Mouse (Mus musculus) cerebellum, adult 11 months (tissue): Measurements from ENCODE around the gene Herc2.

Experiments
- DNase-seq: peaks from one replicate; pipeline ENCODE4 v3.0.0; 2022

Gene Herc2

DNA sequence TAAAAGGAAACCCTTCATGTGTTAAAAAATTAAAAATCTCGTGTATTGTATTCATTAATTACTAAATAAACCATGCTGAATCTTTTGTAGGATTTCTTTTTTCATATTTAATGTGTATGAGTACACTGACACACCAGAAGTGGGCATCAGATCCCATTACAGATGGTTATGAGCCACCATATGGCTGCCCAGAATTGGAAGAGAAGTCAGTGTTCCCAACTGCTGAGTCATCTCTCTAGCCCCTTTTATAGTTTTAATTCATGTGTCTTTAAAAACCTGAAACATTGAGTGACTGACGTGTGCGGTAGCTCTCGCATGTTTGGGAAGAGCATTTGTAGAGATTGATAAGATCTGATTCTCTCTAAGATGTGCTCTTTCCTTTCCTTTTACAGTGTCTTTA lies 21.7 kb downstream of the Herc2 start:
- no peak for DNase-seq

DNA sequence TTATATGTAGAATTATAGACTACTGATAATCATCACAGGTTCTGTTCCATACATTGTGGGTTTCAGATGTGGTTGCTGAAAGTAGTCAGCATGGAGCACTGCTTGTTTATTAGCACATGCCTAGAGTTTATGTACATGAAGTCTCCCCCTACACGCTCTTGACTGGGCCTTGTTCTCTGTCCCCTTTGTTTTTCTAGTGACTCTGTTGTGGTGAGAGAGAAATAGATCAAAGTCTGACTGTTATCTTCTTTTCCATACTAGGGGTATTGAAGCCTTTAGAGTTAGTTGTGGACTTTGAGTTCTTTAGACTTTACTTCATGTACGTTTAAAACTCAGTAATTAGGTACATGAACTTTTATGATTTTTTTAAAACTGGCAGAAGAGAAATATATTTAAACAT lies 33.0 kb downstream of the Herc2 start:
- no peak for DNase-seq

DNA sequence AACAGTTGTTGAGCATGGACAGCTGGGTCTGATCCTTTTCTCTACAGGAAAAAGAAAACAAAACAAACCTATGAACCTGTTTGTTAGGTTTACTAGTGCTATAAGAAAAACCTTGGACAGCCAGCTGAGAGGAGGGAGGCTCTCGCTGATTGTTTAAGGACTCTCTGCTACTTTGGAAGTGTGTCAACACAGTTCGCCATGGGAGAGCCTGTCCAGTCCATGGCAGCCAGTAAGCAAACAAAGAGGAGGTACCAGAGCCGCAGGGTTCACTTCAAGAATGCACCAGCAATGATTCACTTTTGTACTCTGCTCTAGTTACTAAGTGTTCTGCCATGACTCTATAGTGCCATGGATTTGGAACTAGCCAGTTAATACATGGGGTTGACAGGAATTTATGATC lies 39.1 kb downstream of the Herc2 start:
- DNase-seq, result no peak

DNA sequence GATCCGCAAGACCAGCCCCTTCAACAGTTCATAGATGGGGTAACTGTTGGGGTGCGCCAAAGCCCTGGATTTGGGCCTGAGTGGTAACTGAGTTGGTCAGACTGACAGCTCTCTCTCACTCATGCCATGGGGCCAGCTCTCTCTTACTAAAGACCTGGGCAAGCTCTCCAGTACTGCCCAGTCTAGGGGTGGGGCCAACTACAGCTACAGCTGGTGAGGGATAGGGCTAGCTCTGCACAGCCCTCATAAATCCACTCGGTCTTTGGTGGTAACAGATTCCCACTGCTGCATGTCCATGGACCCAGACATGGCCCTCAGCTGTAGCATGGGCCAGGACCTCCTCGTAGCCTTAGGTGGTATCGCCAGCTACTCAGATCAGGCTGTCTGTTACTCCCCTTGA lies 41.4 kb downstream of the Herc2 start:
- DNase-seq, result no peak

DNA sequence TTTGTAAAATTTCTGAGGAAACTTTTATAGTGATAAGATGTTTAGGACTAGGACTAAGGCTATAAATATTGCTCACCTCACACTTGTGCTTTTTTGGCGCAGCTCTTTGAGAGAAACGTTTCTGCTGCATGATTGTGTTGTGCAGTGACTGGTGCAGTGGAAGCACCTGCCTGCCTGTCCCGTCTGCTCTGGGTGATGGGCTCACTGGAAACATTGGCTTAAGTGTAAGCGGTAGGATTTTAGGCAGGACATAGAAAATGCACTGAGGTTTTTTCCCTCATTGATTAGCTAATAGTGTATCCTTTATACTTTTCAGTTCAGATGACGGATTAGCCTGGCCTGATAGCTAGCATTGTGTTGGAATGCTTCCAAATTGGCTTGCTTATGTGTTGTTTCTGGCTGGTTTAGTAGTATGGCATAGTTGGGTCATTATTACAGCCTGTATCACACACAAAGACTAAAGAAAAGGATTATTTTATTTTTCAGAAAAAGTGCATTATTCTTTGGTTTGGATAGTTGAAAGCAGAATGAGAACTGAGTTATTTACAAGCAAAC lies 52.4 kb downstream of the Herc2 start:
- DNase-seq, result no peak

DNA sequence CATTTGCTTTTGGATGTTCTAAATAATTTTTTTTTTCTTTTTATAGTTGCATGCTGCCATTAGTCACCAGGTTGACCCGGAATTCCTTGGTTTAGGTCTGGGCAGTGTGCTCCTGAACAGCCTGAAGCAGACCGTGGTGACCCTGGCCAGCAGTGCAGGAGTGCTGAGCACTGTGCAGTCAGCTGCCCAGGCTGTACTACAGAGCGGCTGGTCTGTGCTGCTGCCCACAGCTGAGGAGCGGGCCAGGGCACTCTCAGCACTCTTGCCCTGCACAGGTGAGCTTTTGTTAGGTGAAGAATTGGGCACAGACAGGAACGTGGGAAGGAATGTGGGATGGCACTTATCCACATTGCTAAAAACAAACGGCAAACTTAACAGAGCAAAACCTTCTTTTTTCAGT lies 63.0 kb downstream of the Herc2 start:
- DNase-seq, result no peak

DNA sequence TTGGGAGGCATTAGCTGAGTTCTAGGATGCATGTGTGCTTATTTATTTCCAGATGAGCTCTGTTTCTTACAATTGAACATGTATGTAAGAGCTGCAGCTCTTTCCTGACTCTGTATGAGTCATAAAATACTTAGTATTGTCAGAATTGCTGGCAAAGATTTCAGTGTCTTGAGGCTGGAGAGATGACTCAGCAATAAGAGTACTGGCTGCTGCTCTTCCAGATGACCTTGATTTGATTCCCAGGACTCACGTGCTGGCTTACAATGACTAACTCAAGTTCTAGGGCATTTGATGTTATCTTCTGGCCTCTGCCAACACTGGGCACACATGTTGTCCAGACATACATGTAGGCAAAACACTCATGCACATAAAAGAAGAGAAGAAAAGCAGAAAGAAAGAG lies 64.2 kb downstream of the Herc2 start:
- no peak for DNase-seq

DNA sequence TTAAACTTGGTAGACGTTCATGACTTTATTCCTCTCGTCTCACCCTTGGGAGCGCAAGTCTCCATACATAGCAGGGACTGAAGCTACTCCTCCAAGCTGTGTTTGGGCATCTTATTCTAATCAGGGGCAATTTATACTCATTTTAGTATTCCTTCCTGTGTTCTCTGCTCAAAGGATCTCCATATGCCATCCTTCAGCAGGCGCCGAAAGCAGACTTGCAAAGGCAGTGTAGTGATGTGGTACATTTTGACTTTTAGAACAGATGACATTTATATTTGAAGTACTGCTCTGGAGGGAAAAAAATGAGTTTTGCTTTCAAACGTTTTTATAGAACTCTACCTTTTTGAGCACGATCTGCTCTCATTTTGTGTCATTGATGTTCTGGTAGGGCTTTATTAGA lies 71.0 kb downstream of the Herc2 start:
- DNase-seq, result no peak

DNA sequence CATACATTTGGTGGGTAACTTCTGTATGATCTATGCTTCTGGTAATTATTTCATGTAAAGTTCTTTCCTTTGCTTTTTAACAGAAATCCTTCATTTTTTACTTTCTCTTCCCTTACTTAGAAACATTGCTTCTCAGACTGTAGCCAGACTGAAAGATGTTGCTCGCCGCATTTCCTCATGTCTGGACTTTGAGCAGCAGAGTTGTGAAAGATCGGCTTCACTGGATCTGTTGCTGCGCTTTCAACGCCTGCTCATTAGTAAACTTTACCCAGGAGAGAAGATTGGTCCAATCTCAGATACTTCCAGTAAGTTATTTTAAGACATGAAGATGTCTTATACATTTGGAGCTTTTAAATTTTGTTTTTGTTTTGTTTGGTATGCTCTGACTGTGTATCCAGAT lies 71.4 kb downstream of the Herc2 start:
- no peak for DNase-seq

DNA sequence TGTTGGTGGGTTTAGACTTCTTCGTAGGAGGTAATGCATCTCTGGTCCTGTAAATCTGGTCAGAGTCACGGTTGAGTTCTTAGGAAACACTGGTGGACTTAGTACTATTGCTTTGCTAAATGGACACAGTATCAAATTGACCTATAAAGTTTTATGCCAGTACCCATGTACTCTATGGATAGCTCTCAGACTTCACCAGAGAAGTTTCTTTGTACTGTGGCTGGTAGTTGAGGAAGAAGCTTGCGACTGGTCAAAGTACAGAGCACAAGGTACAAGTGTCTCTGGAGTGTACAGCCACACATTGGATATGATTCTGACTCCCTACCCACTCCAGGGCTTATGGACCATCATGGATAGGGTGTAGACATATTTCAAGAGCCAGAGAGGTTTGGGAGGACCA lies 78.1 kb downstream of the Herc2 start:
- no peak for DNase-seq

DNA sequence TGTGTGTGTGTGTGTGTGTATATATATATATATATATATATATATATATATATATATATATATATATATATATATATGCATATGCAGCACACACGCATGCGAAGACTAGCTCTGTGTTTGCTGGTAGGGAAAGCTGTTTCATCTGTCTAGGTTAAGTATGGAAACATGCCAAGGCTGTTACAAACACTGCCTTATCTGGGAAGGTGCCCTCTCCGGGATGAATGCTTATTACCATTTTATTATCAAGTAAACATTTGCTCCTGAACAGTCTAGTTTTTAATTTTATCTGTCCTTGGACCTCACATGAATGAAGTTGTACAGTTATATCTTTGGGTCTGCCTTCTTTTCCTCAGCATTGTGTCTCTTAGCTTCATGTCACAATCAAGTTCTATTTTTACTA lies 79.6 kb downstream of the Herc2 start:
- DNase-seq, result no peak

DNA sequence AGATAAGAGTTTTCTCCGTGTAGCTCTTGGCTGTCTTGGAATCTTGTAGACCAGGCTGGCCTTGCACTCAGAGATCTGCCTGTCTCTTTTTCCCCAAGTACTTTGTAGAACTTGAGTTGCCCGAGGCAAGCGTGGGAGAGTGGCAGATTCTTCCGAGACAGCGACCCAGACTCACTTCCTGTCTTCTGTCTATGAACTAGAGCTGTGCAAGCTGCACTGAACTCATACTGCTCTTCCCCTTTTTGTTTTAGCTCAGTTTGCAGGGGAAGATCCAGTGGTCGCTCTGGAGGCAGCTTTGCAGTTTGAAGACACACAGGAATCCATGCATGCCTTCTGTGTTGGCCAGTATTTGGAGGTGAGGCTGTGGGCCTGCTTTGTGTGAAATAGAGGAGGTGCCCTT lies 81.6 kb downstream of the Herc2 start:
- no peak for DNase-seq

DNA sequence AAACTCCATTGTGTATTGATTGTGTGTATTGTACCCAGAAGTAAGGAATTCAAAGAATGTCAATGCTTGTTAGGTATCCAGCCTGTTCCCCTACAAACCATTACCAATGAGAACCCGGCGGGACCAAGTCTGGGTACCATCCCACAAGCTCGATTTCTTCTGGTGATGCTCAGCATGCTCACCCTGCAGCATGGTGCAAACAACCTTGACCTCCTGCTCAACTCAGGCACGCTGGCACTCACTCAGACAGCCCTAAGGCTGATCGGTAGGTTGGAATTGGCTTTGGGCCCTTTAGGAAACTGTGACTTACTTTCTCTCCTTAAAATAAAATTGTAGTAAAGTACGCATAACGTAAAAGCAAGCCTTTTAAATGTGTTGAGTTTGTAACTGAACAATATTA lies 88.7 kb downstream of the Herc2 start:
- DNase-seq, result no peak

DNA sequence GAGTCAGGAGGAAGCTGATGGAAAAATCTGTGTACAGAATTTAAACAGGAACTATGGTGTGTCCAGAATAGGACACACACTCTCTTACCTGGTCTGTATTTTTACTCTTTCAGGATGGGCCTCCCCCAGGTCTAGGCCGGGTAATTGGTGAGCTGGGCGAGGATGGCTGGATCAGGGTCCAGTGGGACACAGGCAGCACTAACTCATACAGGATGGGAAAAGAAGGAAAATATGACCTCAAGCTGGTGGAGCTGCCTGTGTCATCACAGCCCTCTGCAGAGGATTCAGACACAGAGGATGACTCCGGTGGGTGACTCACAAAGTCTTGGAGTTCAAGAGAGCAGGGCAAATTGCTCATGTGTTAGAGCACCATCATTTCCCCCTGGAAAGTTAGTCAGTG lies 96.4 kb downstream of the Herc2 start:
- no peak for DNase-seq

DNA sequence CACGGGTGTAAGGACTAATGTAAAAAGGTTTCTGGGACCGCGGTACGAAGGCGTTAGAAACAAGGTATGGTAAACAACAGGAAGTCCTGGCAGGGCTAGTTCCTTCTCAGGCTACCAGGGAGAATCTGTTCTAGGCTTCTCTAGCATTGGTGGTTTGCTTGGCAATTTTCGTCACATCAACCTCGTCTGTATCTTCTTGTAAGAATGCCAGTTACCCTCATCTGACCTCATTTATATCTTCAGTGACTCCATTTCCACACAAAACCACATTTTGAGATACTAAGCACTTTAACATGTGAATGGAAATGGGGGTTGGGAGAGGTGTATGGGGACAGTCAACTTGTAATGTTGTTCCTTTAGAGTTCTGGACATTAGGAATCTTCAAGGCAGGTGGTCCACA lies 98.9 kb downstream of the Herc2 start:
- no peak for DNase-seq

DNA sequence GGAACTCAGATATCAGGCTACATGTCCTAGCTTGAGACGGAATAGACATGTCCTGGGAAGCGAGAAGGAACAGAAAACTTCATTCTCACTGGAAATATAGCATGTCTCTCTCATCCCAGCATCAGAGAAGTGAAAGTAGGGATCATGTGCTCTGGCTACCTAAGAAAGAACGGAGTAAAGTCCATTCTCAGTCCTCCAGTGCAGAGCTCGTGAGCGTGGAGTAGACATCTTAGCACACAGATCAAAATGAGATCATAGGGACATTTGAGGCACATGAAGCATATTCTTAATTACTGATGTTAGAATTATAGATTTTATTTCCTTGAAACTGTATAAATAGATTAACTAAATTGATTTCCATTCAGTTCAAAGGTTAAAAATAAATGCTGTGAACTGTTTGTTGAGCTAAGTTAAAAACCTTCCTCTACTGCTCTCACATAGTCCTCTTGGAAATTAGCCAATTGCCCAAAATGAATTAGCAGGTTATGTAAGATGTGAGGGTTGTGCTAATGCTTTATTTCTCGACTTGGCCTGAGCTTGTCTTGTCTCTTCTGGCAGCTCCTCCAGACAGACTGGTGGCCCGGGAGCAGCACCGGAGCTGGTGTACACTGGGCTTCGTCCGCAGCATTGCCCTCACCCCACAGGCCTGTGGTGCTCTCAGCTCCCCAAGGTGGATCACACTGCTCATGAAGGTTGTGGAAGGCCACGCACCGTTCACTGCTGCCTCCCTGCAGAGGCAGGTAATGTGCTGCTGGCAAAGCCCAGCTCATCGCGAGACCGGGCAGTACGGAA lies 102.1 kb downstream of the Herc2 start:
- peak; percentile 9 for DNase-seq

DNA sequence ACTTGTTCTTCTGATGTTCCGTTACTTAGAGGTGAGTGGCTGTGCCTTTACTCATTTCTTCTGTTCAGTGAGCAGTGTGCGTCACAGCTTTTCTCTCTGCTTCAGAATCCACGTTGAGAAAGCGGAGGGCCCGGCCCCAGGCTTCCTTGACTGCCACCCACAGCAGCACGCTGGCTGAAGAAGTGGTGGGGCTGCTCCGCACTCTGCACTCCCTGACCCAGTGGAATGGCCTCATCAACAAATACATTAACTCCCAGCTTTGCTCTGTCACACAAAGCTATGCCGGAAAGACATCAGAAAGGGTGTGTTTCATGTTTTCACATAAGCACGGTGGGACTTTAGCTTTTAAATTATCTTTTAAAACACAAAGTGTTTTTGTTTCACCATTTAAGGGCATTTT lies 103.2 kb downstream of the Herc2 start:
- DNase-seq, result no peak

DNA sequence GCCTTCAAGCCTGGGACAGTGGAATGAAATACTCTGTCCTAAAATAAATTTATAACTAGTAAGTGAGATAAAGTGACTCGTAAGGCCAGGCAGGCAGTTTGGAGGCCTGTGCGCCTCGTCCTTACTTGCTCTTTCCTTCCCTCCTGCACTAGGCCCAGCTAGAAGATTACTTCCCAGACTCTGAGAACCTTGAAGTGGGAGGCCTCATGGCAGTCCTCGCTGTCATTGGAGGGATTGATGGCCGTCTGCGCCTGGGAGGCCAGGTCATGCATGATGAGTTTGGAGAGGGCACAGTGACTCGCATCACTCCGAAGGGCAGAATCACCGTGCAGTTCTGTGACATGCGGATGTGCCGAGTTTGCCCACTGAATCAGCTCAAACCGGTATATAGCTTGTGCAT lies 103.6 kb downstream of the Herc2 start:
- no peak for DNase-seq

DNA sequence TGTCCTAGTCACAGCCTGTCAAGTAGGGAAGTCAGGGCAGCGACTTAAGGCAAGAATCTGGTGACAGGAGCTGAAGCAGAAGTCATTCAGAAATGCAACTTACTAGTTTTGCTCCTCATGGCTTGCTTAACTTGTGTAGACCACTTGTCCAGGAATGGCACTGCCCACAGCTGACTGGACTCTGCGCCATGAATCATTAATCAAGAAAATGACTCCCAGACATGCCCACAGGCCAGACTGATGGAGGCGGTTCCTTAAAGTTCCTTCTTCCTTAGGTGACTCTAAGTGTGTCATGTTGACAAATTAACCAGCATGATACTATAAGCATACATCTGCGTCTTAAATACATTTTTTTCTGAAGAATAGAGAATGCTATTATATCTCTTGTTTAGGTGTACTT lies 113.3 kb downstream of the Herc2 start:
- DNase-seq, result no peak

DNA sequence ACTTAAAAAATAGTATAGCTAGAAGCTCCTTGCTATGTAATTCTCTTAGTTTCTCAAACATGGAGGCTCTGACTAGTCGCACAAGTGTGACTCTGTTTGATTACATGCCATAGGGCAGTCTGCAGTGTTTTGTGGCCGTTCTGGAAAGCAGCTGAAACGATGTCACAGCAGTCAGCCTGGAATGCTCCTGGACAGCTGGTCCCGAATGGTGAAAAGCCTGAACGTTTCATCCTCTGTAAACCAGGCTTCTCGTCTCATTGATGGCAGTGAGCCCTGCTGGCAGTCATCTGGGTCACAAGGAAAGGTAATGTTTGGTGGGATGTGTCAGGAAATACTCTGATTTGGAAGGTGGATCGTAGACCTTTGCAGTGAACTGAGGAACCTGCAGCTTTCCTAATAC lies 118.7 kb downstream of the Herc2 start:
- DNase-seq, result peak; percentile 35

DNA sequence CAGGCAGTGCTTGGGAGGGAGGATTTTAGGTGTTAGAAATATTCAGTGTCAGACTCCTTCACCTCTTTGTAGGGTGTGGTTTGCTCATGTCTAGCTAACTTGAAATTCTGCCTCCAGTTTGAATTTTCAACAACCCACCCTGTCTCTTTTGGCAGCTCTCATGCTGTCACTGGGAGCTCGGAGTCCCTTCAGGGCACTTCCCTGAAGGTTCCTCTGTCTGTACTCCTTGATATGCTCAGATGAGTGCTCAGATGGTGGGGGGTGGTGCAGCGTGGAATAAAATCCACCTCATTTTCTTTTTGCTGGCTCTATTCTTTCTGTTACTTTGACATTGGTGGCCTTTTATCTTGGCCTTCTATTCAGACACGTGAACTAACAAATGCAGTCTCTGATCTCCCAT lies 127.4 kb downstream of the Herc2 start:
- DNase-seq, result no peak

DNA sequence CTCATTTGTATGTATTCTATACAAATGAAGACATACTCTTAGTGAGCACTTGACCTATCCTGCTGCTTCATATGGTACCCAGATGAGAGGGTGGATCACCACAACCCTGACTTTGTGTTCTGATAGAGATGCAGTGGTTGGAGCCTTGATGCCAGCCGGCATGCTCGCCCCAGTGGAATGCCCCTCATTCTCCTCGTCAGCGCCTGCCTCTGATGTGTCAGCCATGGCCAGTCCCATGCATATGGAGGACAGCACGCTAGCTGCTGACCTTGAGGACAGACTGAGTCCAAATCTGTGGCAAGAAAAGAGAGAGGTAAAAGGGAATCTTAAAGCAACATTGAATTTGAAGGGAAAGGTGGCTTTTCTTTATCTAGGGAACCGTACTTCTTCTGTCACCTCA lies 141.0 kb downstream of the Herc2 start:
- DNase-seq, result no peak

DNA sequence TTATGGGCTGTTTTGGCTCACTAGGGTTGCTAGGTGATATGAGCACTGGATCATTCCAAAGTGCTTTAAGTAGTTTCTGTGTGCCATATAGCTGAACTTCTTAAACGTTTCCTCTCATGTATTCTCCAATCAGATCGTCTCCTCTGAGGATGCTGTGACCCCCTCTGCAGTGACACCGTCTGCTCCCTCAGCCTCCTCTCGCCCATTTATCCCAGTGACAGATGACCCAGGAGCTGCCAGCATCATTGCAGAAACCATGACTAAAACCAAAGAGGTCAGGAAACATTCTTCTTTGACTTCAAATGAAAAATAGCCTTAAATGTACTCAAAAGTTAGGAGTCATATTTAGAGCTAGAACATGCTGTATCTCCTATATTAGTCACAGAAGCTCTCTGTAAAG lies 141.7 kb downstream of the Herc2 start:
- DNase-seq, result no peak

DNA sequence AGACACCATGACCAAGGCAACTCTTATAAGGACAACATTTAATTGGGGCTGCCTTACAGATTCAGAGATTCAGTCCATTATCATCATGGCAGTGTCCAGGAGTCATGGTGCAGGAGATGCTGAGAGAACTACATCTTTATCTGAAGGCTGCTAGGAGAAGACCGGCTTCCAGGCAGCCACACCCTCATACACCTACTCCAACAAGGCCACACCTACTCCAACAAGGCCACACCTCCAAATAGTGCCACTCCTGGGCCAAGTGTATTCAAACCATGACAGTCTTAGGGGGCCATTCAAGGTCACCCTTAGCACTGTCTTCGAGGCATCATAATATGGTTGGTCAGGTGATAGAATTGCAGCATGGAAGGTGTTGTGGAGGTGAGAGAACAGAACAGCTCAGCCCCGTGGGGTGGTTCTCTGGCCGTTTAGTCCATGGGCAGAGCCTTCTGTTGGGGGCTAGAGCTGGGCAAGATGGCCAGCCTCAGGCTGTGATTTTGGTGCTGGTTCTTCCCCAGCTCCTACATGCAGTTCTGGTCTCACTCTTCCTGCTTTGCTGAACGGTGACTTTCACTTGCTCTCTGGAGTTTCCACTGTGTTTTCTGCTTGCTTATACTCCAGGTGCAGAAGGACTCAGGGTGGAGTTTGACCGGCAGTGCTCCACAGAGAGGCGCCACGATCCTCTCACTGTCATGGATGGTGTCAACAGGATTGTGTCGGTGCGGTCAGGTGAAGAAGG lies 151.7 kb downstream of the Herc2 start:
- DNase-seq, result no peak

DNA sequence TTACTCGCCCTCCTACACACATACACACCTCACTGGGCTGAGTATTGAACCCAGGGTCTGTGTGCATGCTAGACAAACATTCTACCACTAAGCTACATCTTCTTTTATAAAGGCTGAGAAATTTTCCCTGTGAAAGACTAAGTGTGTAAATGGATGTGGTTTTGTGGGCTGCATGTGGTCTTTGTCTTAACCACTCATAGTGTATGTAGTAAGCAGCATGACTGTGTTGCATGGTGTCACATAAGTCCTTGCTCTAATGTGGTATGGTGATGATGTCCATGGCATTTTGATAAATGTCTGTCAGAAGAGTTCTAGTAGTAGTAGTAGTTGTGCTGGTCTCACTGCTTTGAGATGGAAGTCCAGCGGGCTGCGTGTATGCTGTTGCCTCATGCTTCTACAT lies 152.8 kb downstream of the Herc2 start:
- DNase-seq, result no peak
